Mouse (Mus musculus): ENCODE results near the gene Calhm3. TPM values are rescaled to one million over a fixed set of nuclear protein-coding genes. Genes with fewer than 3 reads are reported as not detected.

Calhm3 gene
- polyA plus RNA-seq, 1 experiment = not detected

- H3K36me3 ChIP-seq (ENCODE audit: control insufficient read depth) = peaks cover 100% of the 10 kb centered on the region
- H3K27me3 ChIP-seq (ENCODE audit: control insufficient read depth) = no peaks in the 10 kb centered on the region
- no peaks in the 10 kb centered on the region for H3K4me1 ChIP-seq (ENCODE audit: control insufficient read depth)
- H3K4me3 ChIP-seq (replicated peaks) = no peak overlapping the region
- H3K9me3 ChIP-seq (ENCODE audit: control insufficient read depth, low read length) = no peaks in the 10 kb centered on the region
- no peak for TF ChIP-seq TAL1 (IDR thresholded peaks at IDR 0.05; ENCODE audit: low read length)
- no peak for TF ChIP-seq GATA1 (IDR thresholded peaks at IDR 0.05; ENCODE audit: low read length)
Measured at GRCm38 (mm10) chr19:47104641-47105271, 52.8 kb downstream of the Calhm3 start.

Other genes starting within 250 kb of the Calhm3 start
- not detected in 2 replicates for gene Ina, start 143.1 kb downstream of the Calhm3 start, polyA plus RNA-seq (2012)
- 0.55 and 0.66 TPM in 2 replicates for gene Nt5c2, start 142.6 kb downstream of the Calhm3 start, polyA plus RNA-seq (2012)
- gene Pcgf6, start 106.9 kb downstream of the Calhm3 start, polyA plus RNA-seq (2012) = 0.46 and 0.48 TPM in 2 replicates
- gene Taf5, start 90.0 kb downstream of the Calhm3 start, polyA plus RNA-seq (2012) = 0.86 TPM in 2 replicates
- gene Usmg5, start 67.1 kb downstream of the Calhm3 start, polyA plus RNA-seq (2012) = 2.3 and 2.6 TPM in 2 replicates
- 0.48 and 0.58 TPM in 2 replicates for gene Pdcd11, start 67.0 kb downstream of the Calhm3 start, polyA plus RNA-seq (2012)
- 0.02 TPM in 1 of 2 replicates, not detected in the other for gene Calhm2, start 19.5 kb downstream of the Calhm3 start, polyA plus RNA-seq (2012)
- not detected in 2 replicates for gene Calhm1, start 13.5 kb downstream of the Calhm3 start, polyA plus RNA-seq (2012)
- gene Neurl1a, start 21.1 kb upstream of the Calhm3 start, polyA plus RNA-seq (2012) = 0.01 TPM in 1 of 2 replicates, not detected in the other

Measured in erythroblast, embryonic 14.5 days (primary cell).